Mouse (Mus musculus): ENCODE data around the gene Paics.
"Not testable (repeated sequence)": the region's sequence is repeated elsewhere in the genome, so short reads cannot be mapped to it uniquely, and the experiment has no call there.

Gene Paics

GRCm38 (mm10) chr5:76951106-76952027 is at the start of gene Paics, which contains the start of gene Ppat:
Paics (plus strand) TSS chr5:76951307.
Ppat (minus strand) TSS chr5:76951578.
- peak; percentile 99 for DNase-seq

GRCm38 (mm10) chr5:76902131-76902530 is 49.0 kb upstream of the Paics start:
- DNase-seq: no peak

DNA sequence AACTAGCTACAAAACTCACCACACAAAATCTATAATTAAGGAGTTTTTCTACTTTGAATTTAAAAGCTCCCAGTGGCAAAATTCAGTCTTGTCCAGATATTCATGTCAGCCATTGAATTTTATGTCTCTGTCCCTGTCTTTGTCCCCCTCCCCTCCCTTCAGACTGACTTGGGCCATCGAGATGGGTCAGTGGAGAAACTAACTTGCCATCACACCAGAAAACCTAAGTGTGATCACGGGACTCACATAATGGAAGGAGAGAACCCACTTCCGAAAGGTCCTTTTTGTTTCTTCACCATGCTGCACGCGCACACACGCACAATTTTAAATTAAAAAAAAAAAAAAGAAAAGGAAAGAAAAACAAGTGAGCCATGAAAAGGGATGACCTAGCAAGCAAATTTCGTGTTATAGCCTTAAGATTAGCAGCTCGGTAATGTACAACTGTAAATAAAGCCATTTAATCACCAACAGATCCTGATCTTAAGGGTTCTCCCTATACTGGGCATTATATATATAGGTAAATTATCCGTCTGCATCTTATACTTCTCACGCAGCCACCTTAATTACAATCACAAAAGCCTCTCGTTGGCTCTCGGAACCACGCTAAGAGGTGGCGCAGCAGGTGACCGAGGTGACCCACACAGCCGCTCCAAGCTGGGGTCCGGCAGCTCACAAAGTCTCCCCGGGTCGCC is 46.2 kb upstream of the Paics start:
- DNase-seq: peak; percentile 21 to 38

- peak; percentile 99 to 100 for DNase-seq
These were observed 45.5 kb upstream of the Paics start, which contains the start of gene Aasdh for GRCm38 (mm10) chr5:76905405-76906154. Aasdh (minus strand) TSS chr5:76905514.

DNA sequence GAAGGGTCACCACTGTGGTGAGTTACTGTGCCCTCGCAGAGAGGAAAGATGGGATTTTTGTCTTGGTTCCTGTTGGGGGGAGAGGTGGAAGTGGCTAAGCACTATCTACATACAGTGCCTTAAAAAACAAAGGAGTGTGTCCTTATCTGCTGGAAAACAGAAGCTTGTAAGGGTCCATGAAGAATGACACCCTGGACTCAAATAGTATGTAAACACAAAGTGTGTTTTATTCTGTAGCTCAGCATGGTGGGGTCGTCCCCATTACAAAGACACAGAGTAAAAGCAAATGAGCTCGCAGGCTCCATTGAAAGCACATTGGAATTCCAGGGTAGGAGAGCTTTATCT is 45.0 kb upstream of the Paics start:
- DNase-seq: no peak

DNA sequence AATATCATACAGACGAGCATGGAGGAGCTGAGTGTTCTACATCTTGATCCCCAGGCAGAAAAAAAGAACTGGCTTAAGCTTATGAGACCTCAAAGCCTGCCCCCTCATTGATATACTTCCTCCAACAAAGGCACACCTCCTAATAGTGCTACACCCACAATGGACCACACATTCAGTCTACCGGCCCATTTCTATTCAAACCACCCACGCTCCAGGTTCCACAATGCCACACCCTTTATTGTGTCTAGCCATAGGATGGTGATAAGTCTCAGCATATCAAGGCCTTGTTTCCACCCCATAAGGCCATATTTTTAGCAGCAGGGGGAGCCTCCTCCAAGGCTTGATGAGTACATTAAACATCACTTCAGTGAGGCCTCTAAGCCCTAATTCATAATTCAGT is 40.3 kb upstream of the Paics start:
- DNase-seq: no peak

GRCm38 (mm10) chr5:76912522-76912921 is 38.6 kb upstream of the Paics start:
- DNase-seq: not testable (repeated sequence)

DNA sequence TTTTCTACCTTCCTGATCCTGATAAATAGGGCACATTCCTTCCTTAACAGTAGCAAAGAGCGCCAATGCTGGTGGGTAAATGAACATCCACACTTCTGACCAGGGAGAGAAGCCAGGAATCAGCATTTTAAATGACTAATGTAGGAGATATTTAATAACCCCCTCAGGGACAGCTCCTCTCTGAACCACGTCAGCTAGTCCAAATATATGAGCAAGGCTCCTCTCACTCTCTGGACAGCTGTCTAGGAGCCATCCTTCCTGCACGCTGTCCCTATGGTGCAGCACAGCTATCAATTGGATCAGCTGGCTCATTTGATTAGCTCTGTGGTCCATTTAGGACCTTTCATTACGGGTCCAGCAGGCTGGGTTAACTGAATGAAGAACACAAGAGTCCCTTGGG is 28.3 kb upstream of the Paics start:
- DNase-seq: no peak

- DNase-seq: peak; percentile 92 to 93
These were observed 27.7 kb upstream of the Paics start for GRCm38 (mm10) chr5:76923428-76923827.

DNA sequence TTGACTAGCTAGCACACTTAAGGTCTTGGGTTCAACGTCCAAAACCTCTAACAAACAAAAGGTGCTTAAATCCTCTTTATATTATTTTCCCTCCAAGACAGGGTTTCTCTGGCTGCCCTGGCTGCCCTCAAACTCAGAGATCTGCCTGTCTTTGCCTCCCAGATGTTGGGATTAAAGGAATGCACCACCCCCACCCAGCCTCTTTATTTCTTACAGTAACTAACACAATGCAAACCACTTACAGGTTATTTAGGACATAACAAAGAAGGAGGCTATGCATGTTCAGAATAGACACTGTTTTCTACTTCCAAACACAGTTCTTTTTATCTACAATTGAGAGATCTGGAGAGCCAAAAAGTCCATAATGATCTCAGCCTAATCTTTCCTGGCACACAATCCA is 26.8 kb upstream of the Paics start:
- DNase-seq: no peak

GRCm38 (mm10) chr5:76928124-76928832 is 22.8 kb upstream of the Paics start:
- DNase-seq: peak; percentile 19 to 51

DNA sequence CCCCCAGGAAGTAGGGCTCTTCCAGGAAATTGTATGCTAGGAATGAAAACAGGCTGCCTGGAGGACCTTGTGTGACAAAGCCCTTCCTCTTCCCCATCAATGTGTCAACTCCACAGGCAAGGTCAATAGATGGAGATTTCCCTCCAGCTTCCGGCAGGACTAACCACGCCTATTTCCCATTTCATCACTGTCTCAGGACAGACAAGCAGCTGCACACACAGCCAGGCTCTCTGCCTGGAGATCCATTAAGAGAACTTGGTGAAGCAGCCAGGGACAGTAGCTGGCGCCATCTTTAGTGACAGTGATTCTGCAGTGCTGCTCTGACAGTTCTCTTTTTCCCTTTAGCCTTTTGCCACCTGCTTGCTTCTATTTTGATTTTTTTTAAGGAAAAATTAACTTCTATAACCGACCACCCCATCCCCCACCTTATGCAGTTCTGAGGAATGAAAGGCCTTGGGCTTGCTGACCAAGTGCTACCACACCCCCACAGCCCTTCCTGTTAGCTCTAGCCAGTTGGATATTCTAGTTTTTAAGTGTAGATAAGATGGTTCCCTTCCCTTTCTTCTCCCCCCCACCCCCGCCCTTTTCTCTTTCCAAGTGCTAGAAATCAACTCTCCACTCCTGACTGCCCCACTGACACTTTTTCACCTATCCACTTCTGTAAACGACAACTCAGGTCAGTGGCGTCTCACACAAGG is 21.8 kb upstream of the Paics start:
- no peak for DNase-seq

- DNase-seq: no peak
These were observed 11.4 kb upstream of the Paics start for GRCm38 (mm10) chr5:76939717-76940116.

- DNase-seq: no peak
These were observed 9.1 kb upstream of the Paics start for GRCm38 (mm10) chr5:76941975-76942374.

DNA sequence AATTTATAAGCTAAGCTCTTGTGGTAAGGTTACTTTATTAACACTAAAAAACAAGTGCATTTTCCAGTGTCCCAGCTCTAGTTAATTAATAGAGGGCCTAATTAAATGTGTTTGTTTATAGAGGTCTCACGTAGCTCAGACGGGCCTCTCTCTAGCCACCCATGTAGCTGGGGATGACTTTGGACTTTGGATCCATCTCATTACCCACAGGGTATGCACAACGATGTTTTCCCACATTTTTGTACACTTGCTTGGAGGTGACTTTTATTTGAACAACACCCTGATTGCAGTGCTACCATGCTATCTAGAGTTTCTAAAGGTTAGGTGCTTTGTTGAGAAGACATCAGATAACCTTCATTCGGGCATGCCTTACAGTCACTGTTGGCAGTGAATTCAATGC is 8.6 kb upstream of the Paics start:
- no peak for DNase-seq

GRCm38 (mm10) chr5:76944965-76945677 is 6.0 kb upstream of the Paics start:
- DNase-seq: no peak

DNA sequence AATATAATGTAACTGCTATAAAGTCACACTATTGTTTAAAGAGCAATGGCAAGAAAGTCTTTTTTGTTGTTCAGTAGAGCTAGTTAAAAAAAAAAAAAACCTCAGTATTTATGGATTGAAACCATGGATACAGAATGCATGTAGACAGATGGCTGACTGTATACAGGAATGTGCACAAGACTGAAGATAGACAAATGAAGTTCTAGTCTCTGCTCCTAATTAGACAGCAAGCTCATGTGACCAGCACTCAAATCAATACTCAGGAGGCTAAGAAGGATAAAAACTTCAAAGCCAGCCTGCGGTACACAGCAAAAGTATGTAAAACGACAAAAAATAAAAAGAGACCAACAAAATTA is 5.5 kb upstream of the Paics start:
- no peak for DNase-seq

DNA sequence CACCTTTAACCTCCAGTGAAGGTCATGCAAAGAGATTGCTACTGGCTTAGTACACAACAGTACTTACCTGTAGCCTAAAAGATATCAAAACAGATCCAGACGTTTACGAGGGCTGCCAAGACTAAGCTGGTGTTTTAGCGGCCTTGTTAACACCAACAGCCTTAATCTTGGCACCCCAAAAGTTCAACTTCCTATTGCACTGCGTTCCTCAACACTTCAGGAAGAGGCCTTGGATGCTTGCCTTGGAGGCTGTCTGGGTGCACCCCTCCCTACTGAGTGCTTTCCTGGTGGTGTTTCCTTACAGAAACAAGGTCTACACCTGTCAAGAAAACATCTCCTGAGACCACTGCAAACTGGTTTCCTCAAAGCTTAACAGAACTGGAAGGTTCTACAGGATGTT is 4.0 kb upstream of the Paics start:
- no peak for DNase-seq

GRCm38 (mm10) chr5:76947758-76948157 is 3.3 kb upstream of the Paics start:
- DNase-seq: no peak

DNA sequence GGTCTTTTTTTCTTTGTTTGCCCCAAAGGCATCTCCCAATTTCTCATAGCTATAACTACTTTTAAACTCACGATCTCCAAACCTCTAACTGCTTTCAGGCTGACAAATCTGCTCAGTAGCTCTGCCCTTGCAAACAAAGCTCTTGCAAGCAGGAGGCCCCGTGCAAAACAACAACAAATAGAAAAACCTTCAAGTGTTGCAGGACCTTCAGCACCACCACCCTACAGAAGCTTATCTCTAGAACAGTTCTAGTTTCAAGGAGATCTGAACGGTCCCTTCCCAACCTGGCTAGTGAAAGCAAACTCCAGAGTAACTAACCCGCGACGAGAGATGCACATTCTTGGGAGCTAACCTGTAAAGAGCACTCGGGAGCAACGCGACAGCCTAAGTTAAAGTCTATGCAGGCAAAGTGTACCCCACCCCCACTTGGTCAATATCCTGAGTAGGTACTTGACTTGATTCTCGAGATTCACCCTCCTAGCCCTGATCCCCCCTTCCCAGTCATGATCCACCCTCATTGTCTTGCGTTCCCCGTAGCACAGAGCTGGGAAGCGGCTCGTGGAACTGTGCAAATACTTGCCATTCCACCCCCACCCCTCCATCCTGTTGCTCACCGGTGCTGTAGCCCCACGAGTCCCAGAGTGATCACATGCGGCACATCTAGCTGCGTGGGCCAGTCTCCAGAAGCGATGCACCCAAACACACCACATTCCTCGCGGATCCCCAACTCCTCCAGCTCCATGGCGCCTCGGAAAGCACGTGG is 583 bp upstream of the Paics start:
- DNase-seq: peak in 1 of 2 experiments; percentile 10
